ENCODE assay signal across 8 mouse cellular contexts in the genomic region with DNA sequence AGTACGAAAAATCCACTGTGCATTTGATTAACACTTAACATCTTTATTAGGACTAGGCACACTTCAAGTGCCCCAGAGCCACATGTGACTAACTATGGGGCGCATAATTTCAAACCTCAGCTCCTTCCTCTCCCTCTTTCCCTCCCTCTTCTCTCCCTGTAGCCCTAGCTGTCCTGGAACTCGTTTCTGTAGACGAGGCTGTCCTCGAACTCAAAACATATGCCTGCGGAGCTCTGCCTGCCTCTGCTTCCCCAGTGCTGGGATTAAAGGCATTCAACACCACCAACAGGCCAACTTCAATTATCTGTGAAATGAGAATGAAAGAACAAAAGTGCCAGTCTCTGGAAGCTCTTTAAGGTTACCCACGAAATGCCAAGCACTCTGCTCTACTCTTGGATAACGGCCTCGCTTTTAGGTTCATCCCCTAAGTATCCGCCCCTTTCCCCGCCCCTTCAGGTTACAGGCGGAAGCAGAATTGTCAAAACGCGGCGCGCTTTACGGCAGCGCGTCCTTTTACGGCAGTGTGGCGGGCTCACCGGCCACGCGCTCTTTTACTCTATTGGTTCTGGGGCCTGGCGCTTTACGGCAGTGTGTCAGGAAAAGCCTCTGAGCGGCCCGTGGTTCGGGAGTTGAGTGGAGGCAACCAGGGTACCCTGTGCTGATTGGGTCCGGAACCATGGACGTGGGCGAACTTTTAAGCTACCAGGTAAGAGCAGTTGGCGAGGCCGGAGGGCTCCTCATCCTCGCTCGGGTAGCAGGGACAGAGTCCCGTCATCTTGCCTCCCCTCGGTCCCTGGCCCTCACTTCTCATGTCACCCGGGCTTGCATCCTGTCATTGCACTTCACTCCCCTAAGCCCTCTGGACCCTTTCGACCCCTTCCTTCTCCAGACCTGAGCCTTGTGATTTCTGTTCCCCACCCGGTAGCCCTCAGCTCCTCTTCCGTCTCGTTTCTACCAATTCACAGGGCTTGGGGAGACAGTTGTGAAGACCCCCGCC. TPM values are rescaled to one million over a fixed set of nuclear protein-coding genes. Genes with fewer than 3 reads are reported as not detected.
DNase-seq lines count a peak whose midpoint lies in the region; ATAC-seq lines count a peak whose summit lies in the region.

A gene (plus strand): TSS at position 548 of the 997 bp plus-strand sequence.

- WGBS in hindbrain, embryonic 15.5 days, result 12% methylated on average over 44 of the region's 44 CpGs

- peak; percentile 98 for DNase-seq in T-cell, adult 2 months (ENCODE audit: low spot score)
- peak; percentile 100 for DNase-seq in cerebellum, postnatal 36 days
- DNase-seq in frontal cortex, postnatal 36 days (ENCODE audit: low spot score in 2 of 2), result peak; percentile 100
- peak; percentile 99 for DNase-seq in left cerebral cortex, adult 11 months (ENCODE audit: low spot score)
- DNase-seq in lung, postnatal 4 days, result peak; percentile 99
- peak; percentile 99 for DNase-seq in retina, postnatal 7 days (ENCODE audit: low read depth, low spot score)
- peak; percentile 96 for DNase-seq in urinary bladder, adult 2 months (ENCODE audit: low spot score)

- no peaks in the 10 kb centered on the region for H3K9me3 ChIP-seq in hindbrain, embryonic 15.5 days

- H3K36me3 ChIP-seq in hindbrain, embryonic 15.5 days, result no peaks in the 10 kb centered on the region

- H3K4me3 ChIP-seq in hindbrain, embryonic 15.5 days, result peak within 1 kb of the TSS; percentile 81

- H3K27ac ChIP-seq in hindbrain, embryonic 15.5 days (replicated peaks), result 0 out of 2 replicates have a peak within 1 kb of the TSS, but pooled peaks have one; percentile 14

- H3K9ac ChIP-seq in hindbrain, embryonic 15.5 days, result peak within 1 kb of the TSS; percentile 77

- H3K4me1 ChIP-seq in hindbrain, embryonic 15.5 days (replicated peaks), result peaks cover 18% of the 10 kb centered on the region

- no peaks in the 10 kb centered on the region for H3K27me3 ChIP-seq in hindbrain, embryonic 15.5 days

- H3K4me2 ChIP-seq in hindbrain, embryonic 15.5 days, result peak within 1 kb of the TSS; percentile 69

- peak; percentile 95 for ATAC-seq in hindbrain, embryonic 15.5 days (ENCODE audit: low FRiP score, low read depth)

RNA-seq across cellular contexts. Expression of the gene that starts here (rescaled TPM):
- polyA plus RNA-seq in hindbrain, embryonic 15.5 days (2015; fragmentation: Nextera tagmentation; extraction: Ambion mirVana), result 55.6 and 58.9 TPM in 2 replicates
- 19.3 and 22.1 TPM in 2 replicates for polyA plus RNA-seq in urinary bladder, adult 2 months (2012; rRNA removed)

Comparison
In these comparisons a context has a peak if more than half of its experiments do, and no peak if none do; other contexts are left out.
1. Peak in every context shown above with its lines: DNase-seq, ATAC-seq, H3K4me3 ChIP-seq and H3K27ac ChIP-seq.